Mouse (Mus musculus) testis, adult 2 months (tissue): Measurements from ENCODE around the gene Nexn.

Experiments used
- CTCF ChIP-seq: fragments of 200-500 bp; IDR thresholded peaks from 2 replicates; pipeline ENCODE4 v1.5.1; 2012; ENCODE audit warnings: low read depth, mild to moderate bottlenecking, inconsistent platforms, low read length, moderate library complexity; ENCODE audit not compliant: control insufficient read depth, insufficient read depth, insufficient replicate concordance
- POLR2A ChIP-seq: fragments of 200-500 bp; IDR thresholded peaks from 2 replicates; pipeline ENCODE4 v1.6.1; 2012; ENCODE audit warnings: low read depth, mild to moderate bottlenecking, inconsistent platforms, low read length, moderate library complexity; ENCODE audit not compliant: control insufficient read depth

- TF ChIP-seq CTCF (no peak), POLR2A (no peak)
These were observed 10.8 kb upstream of the Nexn start for GRCm38 (mm10) chr3:152276935-152277334.
